Mouse (Mus musculus) forebrain, postnatal 0 days (tissue): ENCODE data around the gene Nmnat2. TPM values are rescaled to one million over a fixed set of nuclear protein-coding genes. Genes with fewer than 3 reads are reported as not detected.

Experiments
- ATAC-seq: fragments of 200-750 bp; cut with Nextera tagmentation; 2 replicates; pipeline ENCODE4 v1.8.0; 2017; ENCODE audit warnings: mild to moderate bottlenecking, moderate library complexity
- DNase-seq: peaks from one replicate; pipeline ENCODE4 v3.0.0-alpha.2; 2015
- H3K27ac ChIP-seq: fragments of 300-500 bp; sonication (generic); 2 replicates; pipeline ENCODE4 v1.5.1; 2014; ENCODE audit warnings: low read depth, mild to moderate bottlenecking, antibody characterized with exemption, low read length, moderate library complexity, mixed read lengths
- H3K27me3 ChIP-seq: fragments of 300-500 bp; sonication (generic); 2 replicates; pipeline ENCODE4 v1.6.1; 2014; ENCODE audit warnings: mild to moderate bottlenecking, low read length, mixed read lengths; ENCODE audit not compliant: insufficient read depth
- H3K36me3 ChIP-seq: fragments of 300-500 bp; sonication (generic); 2 replicates; pipeline ENCODE4 v1.6.1; 2014; ENCODE audit warnings: mild to moderate bottlenecking, moderate library complexity; ENCODE audit not compliant: insufficient read depth
- H3K4me1 ChIP-seq: fragments of 300-500 bp; sonication (generic); 2 replicates; pipeline ENCODE4 v1.6.1; 2014; ENCODE audit warnings: antibody characterized with exemption; ENCODE audit not compliant: insufficient read depth
- H3K4me2 ChIP-seq: fragments of 300-500 bp; sonication (generic); 2 replicates; pipeline ENCODE4 v1.6.1; 2014; ENCODE audit warnings: low read depth, mild to moderate bottlenecking, moderate library complexity
- H3K4me3 ChIP-seq: fragments of 300-500 bp; sonication (generic); 2 replicates; pipeline ENCODE4 v1.5.1; 2014; ENCODE audit warnings: low read depth, low read length, mixed read lengths
- H3K9ac ChIP-seq: fragments of 300-500 bp; sonication (generic); 2 replicates; pipeline ENCODE4 v1.6.1; 2014; ENCODE audit warnings: mild to moderate bottlenecking
- H3K9me3 ChIP-seq: fragments of 300-500 bp; sonication (generic); 2 replicates; pipeline ENCODE4 v1.6.1; 2016; ENCODE audit warnings: low read length
- CTCF ChIP-seq: sonication (generic); IDR thresholded peaks from 2 replicates; pipeline ENCODE4 v1.5.1; 2016; ENCODE audit warnings: antibody characterized with exemption, control low read depth, low read depth
- WGBS: fragments of 180-500 bp; shearing (Covaris S2); extraction: QIAGEN DNeasy Blood & Tissue Kit; methylation state at CpG from one replicate; pipeline ENCODE4 v1.1.7; 2014; 5-methylcytosine and 5-hydroxymethylcytosine counted together
- polyA plus RNA-seq: library from polyadenylated mRNA; unstranded; fragments of >200 nt; fragmentation: Nextera tagmentation; extraction: Ambion mirVana; gene quantifications from 2 replicates; pipeline ENCODE4 v1.2.1, GENCODE M21; 2015
- total RNA-seq: library from RNA; depleted of rRNA; stranded (reverse); fragments of >200 nt; gene quantifications from 2 replicates; pipeline ENCODE4 v1.2.3, GENCODE M21; 2014

Gene Nmnat2
- total and polyA plus RNA-seq, 2 experiments from 2014 or later = 81.8 to 142 TPM

GRCm38 (mm10) chr1:153009338-153009737 lies 54.5 kb downstream of the Nmnat2 start:
- H3K4me2 ChIP-seq = no peak overlapping the region
- no peaks in the 10 kb centered on the region for H3K9me3 ChIP-seq
- DNase-seq (no peak), ATAC-seq (no peak)
- no peaks in the 10 kb centered on the region for H3K27me3 ChIP-seq
- TF ChIP-seq CTCF = no peak
- no peak overlapping the region for H3K27ac ChIP-seq
- no peak overlapping the region for H3K9ac ChIP-seq
- WGBS = 74% methylated on average over 9 of the region's 9 CpGs
- H3K36me3 ChIP-seq = no peaks in the 10 kb centered on the region
- H3K4me3 ChIP-seq = no peak overlapping the region
- H3K4me1 ChIP-seq = peaks cover 8% of the 10 kb centered on the region; the same call in 1 of the 2 replicates

DNA sequence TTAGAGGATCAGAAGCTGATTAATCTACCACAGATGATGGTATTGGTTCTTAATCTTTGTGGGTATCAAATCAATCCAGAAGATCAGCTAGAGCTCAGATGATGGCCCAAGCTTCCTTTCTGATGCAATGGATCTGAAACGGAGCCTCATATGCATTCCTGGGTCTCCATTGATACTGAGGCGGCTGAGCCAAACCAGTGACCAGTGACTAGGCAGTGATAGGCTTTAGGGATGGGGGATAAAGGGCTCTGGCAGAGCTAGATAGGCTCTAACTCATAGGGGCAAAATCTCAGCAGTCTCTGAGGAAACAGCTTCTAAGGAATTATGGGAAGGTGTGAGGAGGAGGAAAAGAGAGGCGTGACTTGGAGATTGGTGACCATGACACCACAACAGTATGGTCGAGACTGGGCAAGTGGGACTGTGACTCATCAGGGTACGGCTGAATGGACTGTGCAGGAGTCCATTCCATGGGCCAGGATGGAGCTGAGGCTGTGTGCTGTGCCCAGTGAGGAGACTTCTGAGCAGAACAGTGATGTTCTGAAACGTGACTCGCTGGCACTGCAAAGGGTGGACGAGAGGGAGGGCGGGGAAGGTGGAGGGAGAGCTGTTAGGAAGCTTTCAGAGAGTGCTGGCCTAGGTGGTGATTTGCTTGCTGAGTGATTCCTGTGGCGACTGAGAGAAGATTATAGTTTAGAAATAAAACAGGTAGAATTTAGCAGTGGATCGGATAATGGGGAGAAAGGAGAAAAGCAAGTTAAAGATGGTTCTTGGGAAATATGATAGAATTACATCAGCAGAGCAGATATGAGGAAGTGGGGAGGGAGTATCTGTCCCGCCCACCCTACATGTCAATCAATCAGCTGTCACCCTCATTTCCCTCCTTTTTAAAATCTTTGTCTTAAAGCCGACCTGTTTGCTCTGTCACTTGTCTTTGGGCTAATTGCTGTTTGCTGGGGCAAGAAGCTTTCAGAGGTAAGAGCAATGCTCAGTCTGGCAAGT lies 55.9 kb downstream of the Nmnat2 start:
- TF ChIP-seq CTCF = no peak
- Histone ChIP-seq H3K27ac (peak overlapping the region; percentile 64), H3K4me1 (peaks cover 16% of the 10 kb centered on the region; the same call in 1 of the 2 replicates), H3K36me3 (no peaks in the 10 kb centered on the region), H3K4me3 (no peak overlapping the region), H3K9ac (no peak overlapping the region), H3K9me3 (no peaks in the 10 kb centered on the region), H3K4me2 (no peak overlapping the region), H3K27me3 (no peaks in the 10 kb centered on the region)
- ATAC-seq (no peak), DNase-seq (no peak)
- WGBS = 75% methylated on average over 13 of the region's 13 CpGs

DNA sequence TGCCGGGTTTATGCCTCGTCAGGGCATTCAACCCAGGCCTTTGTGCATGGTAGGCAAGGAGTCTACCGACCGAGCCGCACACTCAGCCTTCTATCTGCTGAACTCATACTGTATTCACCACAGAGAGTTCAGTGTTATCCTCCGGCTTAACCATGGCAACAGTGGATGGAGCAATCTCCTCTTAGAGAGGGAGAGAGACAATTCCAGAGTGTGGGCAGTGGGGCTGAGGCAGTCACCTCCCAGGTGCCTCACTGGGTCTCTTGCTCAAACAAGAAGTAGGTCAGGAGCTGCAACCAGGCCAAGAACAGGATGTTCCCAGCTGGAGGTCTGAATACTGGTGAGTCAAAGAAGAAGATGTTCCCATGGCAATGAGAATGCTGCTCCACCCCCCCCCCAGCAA lies 56.8 kb downstream of the Nmnat2 start:
- DNase-seq (no peak), ATAC-seq (peak; percentile 54)
- WGBS = 60% methylated on average over 6 of the region's 6 CpGs
- peaks cover 16% of the 10 kb centered on the region; the same call in 1 of the 2 replicates for H3K4me1 ChIP-seq
- H3K27me3 ChIP-seq = no peaks in the 10 kb centered on the region
- TF ChIP-seq CTCF = no peak
- H3K9me3 ChIP-seq = no peaks in the 10 kb centered on the region
- no peak overlapping the region for H3K4me2 ChIP-seq
- no peak overlapping the region for H3K4me3 ChIP-seq
- H3K36me3 ChIP-seq = no peaks in the 10 kb centered on the region
- H3K27ac ChIP-seq = peak overlapping the region; percentile 64
- H3K9ac ChIP-seq = no peak overlapping the region

DNA sequence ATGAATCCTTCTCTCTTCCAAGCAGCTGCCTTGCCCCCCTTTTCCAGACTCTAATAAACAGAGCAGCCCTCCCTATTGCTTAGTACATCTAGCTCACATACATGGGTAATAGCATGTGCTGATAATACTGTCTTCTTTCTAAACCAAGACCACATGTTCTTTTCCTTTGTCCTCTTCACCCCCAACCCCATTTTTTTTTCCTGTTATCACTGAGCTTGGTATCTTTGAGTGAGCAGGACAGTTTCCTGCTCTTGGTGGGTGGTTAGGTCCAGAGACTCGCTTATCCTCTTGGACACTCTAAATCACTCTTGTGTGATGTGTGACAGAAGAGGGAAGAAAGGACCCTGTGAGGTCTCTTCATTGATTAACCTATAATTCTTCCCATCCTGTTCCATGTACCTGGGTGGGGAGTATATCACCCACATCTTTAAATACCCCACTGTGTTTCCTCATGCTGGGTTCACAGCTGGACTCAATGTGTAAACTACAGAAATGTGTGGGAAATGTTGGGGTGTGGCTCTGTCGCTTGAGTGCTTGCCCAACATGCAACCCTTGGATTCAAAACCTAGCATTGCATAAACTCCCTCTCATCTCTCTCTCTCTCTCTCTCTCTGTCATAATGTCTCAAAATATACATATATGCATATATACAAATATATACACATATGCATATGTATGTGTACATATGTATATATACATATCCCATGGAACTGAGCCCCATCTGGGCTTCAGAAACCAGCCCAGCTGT lies 58.9 kb downstream of the Nmnat2 start:
- 90% methylated on average over 2 of the region's 2 CpGs for WGBS
- no peak overlapping the region for H3K9ac ChIP-seq
- H3K4me1 ChIP-seq = peaks cover 16% of the 10 kb centered on the region; the same call in 1 of the 2 replicates
- ATAC-seq (no peak), DNase-seq (no peak)
- no peak for TF ChIP-seq CTCF
- no peaks in the 10 kb centered on the region for H3K27me3 ChIP-seq
- no peak overlapping the region for H3K4me2 ChIP-seq
- no peak overlapping the region for H3K4me3 ChIP-seq
- H3K27ac ChIP-seq = 0 out of 2 replicates have a peak overlapping the region, but pooled peaks have one; percentile 11
- no peaks in the 10 kb centered on the region for H3K36me3 ChIP-seq
- H3K9me3 ChIP-seq = no peaks in the 10 kb centered on the region

GRCm38 (mm10) chr1:153014431-153015186 lies 59.8 kb downstream of the Nmnat2 start:
- H3K4me1 ChIP-seq = peaks cover 16% of the 10 kb centered on the region; the same call in 1 of the 2 replicates
- no peak overlapping the region for H3K4me2 ChIP-seq
- no peak overlapping the region for H3K9ac ChIP-seq

DNA sequence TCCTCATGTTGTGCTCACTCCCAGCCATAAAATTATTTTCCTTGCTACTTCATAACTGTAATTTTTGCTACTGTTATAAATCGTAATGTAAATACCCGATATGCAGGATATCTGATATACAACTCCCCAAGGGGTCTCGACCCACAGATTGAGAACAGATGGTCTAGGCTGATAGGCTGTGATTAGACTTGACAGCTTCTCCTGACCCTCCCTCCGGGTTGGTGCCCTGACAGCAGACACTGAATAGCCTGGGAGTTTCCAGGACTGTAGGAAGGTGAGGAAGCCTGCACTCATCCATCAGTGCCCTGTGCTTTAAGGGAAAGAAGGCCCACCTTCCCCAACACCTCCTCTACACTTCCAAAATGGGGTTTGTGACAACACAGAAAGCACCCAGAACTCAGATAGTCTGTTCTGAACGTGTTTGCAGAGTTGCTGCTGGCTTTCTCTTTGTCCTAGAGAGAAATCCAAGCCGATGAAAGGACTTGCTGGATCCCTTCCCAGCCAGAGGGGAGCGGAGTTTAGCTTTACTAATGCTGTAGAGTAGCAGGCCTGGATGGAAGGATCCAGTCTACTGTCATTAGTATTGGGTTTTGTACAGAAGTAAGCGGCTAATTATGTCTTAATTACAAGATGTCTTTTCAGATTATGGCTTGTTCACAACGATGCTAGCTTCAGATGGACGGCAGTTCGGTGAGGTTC lies 61.8 kb downstream of the Nmnat2 start:
- 0 out of 2 replicates have a peak, but pooled peaks have one; percentile 17 for TF ChIP-seq CTCF
- Histone ChIP-seq H3K9me3 (no peaks in the 10 kb centered on the region), H3K27me3 (no peaks in the 10 kb centered on the region), H3K4me1 (peaks cover 14% of the 10 kb centered on the region; the same call in 1 of the 2 replicates), H3K36me3 (no peaks in the 10 kb centered on the region), H3K4me3 (no peak overlapping the region), H3K9ac (0 out of 2 replicates have a peak overlapping the region, but pooled peaks have one; percentile 10), H3K27ac (0 out of 2 replicates have a peak overlapping the region, but pooled peaks have one; percentile 21), H3K4me2 (no peak overlapping the region)
- ATAC-seq (no peak), DNase-seq (no peak)
- 46% methylated on average over 11 of the region's 11 CpGs for WGBS

More at GRCm38 (mm10) chr1:153014431-153015186, 59.8 kb downstream of the Nmnat2 start:
- no peak for TF ChIP-seq CTCF
- H3K4me3 ChIP-seq = no peak overlapping the region
- H3K27ac ChIP-seq = 0 out of 2 replicates have a peak overlapping the region, but pooled peaks have one; percentile 11
- no peaks in the 10 kb centered on the region for H3K27me3 ChIP-seq
- H3K9me3 ChIP-seq = no peaks in the 10 kb centered on the region
- no peaks in the 10 kb centered on the region for H3K36me3 ChIP-seq
- peak; percentile 75 for ATAC-seq
- 7% methylated on average over 14 of the region's 14 CpGs for WGBS
- peak; percentile 61 for DNase-seq
